Mouse (Mus musculus): ENCODE results near the gene Gimap3.

The Gimap3 gene

DNA sequence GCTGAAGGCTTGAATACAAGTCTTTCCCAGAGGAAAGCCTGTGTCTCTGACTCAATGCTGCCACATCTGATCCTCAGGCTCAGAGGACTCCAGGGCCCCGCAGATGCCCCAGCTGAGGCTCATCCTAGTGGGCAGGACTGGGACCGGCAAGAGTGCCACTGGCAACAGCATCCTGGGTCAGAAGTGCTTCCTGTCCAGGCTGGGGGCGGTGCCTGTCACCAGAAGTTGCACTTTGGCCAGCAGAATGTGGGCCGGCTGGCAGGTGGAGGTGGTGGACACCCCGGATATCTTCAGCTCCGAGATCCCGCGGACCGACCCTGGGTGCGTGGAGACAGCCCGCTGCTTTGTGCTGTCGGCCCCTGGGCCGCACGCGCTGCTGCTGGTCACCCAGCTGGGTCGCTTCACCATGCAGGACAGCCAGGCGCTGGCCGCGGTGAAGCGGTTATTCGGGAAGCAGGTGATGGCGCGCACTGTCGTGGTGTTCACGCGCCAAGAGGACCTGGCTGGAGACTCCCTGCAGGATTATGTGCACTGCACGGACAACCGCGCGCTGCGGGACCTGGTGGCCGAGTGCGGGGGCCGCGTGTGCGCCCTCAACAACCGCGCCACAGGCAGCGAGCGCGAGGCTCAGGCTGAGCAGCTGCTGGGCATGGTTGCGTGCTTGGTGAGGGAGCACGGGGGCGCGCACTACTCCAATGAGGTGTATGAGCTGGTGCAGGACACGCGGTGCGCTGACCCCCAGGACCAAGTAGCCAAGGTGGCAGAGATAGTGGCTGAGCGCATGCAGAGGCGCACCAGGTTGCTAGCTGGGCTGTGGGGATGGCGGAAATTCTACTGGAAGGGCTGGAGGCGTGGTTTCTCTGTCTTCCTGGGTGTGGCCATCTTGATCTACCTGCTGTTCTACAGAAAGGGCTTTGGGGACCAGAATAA lies 28.0 kb downstream of the Gimap3 start:
- DNase-seq (ENCODE audit: low read depth), result no peak

DNA sequence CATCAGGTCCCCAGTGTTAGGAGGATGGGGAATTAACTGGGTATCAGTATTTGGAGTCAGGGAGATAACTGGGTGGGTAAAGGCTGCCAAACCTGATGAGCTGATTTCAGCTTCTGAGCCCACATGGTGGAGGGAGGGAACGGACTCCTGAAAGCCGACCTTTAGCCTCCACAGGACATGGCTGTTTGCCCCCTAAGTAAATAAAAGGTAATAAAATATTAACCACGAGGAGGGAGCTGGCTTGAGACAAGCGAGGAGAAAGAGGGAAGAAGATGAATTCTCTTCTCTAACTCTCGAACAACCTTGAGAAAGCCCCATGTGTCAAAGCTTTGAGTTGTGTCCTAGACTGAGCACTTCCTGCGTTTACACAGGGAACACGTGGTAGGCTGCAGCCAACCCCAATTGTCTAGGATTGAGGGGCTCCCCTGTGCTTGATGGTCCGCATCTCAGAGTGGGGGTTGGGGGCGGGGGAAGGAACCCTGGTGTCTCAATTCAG lies 28.9 kb downstream of the Gimap3 start:
- no peak for DNase-seq (ENCODE audit: low read depth)

DNA sequence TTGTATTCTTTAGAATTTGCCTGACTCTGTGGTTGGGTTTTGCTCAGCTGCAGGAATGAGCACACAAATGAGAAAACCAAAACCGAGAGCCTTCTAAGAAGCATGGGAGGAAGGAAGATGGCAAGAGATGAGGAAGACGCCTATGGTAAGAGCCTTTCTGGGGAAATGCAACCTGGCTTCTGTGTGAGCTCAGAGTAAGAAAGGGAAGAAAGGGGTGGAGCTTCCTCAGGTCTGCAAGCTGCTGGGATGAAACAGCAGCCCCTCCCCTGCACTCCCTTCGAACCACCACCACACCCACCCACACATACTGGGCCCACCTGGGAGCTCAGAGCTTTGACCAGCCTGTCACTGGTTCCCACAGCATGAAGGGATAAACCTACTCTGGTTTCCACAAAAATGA lies 29.4 kb downstream of the Gimap3 start:
- DNase-seq (ENCODE audit: low read depth), result no peak

DNA sequence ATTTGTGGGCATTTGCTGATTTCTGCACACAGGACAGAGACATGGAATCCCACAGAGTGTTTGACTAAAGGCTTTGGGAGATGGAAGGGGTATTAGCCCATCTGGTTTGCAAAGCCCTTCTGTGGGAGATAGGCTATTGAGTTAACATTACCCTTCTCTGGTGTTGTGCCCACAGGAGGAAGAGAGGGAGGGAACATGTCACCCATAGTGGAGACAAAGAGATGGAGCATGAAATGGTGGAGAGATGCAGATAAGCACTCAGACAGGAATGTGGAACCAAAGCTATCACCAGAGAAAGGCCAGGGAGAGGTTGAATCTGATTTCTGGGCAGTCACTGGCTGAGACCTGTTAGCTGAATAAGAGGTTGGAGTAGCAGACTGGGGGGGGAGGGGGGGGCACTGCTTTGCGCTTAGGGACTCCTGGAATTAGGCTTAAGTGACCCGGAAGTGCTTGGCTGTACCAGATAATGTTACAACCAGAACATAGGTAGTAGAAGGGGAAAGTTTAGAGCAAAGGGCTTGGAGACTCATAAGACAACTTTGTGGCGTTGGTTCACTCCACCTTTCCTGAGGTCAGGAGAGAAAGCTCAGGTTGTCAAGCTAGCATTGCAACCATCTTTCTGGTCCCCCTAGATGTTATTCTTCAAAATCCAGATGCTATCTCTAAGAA lies 30.0 kb downstream of the Gimap3 start:
- no peak for DNase-seq (ENCODE audit: low read depth)

DNA sequence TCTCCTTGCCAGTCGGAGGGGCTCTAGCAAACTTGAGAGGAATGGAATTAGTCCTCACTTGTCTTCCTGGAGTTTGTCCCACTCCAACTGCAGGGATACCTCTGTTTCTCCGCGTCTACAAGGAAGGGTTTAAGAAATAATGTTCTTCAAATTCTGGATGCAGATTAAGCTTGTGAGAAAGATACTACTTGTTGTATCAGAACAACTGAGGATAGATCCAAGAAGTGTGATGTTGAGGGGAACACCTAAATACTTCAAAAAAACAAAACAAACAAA lies 30.9 kb downstream of the Gimap3 start:
- DNase-seq (ENCODE audit: low read depth), result no peak

DNA sequence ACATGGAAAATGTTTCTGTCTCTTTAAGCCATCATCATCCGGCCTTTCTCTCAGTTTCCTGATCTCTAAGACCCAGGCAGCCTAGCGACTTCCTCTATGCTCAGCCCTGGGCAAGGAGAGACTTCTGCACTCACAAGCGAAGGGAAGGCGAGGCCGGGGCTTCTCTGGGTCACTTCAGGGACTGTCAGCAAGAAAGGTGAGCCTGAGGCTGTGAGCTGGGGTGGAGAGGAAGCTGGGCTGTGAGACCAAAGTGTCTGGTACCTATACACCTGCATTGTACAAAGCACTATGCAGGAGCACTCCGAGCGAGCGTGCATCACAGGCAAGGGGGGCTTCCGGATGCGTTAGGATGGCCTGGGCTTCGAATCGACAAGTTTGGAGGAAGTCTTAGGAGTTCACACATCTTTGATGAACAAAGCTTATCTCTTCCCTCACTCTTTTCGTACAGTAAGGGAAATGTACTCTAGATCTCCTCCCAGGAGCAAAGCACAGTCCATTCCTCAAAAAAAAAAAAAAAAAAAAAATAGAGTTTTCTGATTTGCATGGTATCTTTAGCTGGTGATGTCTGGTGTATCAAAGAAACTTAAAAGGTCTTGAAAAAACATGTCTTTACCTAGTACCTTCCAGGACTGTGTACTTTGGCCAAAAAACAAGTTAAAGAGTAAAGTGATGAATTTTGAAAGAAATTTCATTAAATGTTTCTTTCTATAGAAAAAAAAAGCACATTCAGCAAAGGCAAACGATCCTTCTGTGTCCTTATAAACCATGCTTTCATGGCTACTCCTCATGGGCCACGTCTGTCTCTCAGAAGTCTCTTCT lies 31.5 kb downstream of the Gimap3 start, which contains the start of gene Gimap1:
Gene Gimap1, plus strand, starts transcription at position 94 of the 819 bp plus-strand sequence.
- no peak for DNase-seq (ENCODE audit: low read depth)

DNA sequence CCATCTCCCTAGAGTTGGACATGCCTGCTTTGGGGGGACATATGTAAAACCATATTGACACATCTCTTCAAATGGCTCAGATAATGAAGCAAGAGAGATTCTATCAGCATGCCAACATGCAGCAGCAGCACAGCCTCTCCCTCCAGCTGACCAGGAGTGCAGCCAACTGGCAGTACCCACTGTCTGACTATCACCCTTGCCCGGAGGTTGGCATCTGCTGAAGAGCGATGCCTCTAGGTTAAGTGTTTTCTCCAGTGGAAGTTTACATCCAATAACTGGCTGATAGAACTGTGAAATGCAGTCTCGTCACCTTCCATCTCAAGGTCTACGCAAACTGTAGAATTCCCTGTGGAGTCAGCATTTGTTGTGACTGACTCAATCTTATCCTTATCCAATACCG lies 33.0 kb downstream of the Gimap3 start:
- no peak for DNase-seq (ENCODE audit: low read depth)

DNA sequence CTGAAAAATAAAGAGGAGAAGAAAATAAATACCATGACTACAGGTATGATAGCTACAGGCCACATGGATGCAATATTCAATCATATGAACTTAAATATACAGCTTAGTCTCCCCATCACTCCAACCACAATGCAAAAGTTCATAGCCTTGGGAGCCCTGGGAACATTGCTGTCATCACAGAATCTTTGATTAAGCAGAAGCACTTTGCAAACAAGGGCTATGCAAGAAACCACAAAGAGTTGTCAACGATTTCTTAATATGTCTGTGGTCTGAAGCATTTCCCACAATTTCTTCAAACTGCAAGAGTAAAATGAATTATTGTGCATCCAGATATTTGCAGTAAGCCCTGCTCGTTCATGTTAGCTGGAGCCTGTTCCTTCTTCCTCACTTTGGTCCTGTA lies 33.6 kb downstream of the Gimap3 start:
- no peak for DNase-seq (ENCODE audit: low read depth)

DNA sequence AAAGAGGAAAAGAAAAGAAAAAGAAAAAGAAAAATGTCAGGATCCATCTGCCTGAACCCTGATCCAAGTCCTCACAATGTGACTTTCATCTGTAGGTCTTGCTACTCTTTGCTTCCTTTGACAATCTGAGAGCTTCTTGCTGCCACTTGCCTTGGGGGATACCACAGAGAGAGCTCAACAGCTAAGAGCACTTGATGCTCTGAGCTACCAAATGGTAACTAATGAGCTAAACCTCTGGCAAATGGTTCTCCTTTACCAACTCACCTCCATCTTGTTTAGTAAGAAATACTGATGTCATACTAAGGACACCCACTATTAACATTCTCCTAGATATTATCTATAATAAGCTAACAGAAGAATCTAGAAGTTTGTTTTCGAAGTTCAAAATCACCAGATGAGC lies 37.0 kb downstream of the Gimap3 start:
- DNase-seq (ENCODE audit: low read depth), result no peak

DNA sequence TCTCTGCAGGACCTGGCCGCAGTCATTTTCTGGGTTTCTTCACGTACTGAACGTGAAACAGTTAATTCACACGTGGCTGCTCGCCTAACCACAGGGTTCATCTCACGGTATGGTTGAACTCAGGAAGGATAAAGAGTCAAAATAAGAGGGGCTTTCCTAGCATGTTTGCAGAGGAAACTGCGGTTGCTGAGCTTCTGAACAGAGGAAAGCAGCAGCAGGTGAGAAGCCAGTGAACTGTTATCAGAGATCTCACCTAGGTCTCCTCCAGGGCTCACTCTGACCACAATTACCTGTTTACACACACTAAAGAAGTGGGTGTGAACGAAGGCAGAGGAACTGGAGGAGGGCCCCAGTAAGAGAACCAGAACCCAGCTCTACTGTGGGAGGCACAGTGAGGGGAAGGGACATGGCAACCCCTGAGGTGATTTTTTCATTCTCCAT lies 37.8 kb downstream of the Gimap3 start:
- DNase-seq (ENCODE audit: low read depth), result no peak

DNA sequence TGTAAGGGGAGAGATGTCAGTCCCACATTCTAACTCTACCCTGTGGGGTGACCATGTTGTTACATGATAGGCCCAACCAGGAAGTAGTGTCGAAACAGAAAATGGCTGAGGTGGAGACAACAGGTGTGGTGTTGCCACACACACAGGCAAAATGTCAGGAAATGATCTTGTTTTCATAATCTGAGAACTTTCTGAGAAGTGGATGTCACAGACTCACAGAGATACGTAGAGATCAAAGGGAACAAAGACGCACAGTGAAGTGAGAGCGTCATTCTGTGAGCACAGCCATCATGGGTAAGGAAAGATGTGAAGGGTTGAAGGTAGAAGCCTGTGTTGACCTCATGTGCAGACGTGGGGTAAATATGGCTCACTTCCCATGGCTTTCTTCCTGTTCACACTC lies 42.9 kb downstream of the Gimap3 start:
- DNase-seq (ENCODE audit: low read depth), result no peak

DNA sequence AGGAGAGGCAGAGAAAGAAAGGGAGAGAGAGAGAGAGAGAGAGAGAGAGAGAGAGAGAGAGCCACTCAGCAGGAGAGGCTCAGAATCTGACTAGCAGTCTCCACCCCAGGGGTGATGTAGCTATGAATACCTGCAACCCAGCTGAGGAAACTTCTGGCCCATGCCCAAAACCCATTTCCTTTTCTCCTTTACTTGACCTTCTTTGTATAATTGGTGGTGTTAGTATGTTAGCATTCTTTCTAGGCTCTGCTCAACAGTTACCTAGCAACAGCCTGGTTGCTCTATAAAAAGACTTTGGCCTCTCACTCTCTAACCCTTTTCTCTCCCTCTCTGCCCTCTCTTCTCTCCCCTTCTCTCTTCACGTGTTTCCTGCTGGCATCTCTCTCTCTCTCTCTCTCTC lies 45.2 kb downstream of the Gimap3 start:
- no peak for DNase-seq (ENCODE audit: low read depth)

DNA sequence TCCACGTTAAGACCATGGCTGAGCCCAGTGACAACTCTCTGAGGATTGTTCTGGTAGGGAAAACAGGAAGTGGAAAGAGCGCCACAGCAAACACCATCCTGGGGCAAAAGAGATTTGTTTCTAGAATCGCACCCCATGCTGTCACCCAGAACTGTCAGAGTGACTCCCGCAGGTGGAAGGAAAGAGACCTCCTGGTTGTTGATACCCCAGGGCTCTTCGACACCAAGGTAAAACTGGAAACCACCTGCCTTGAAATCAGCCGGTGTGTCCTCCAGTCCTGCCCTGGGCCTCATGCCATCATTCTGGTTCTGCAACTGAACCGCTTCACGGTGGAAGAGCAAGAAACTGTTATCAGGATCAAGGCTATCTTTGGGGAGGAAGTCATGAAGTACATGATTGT lies 47.2 kb downstream of the Gimap3 start:
- no peak for DNase-seq (ENCODE audit: low read depth)

DNA sequence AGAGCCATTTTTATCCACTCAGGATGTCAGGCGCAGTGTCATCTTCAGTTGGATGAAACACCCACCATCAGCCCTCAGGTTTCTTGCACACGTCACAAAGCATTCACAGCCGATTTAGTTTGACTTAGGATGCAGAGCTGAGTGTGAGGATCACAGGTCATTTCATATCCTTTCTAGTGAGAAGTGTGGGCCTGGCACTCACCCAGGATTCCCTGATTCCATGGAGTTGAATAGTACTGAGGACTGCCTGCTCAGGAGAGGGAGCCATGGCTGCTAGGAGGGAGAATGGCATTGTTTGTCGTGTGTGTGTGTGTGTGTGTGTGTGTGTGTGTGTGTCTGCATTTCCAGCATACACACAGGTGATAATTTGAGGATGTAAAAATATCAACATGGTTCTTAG lies 50.3 kb downstream of the Gimap3 start:
- DNase-seq (ENCODE audit: low read depth), result no peak

DNA sequence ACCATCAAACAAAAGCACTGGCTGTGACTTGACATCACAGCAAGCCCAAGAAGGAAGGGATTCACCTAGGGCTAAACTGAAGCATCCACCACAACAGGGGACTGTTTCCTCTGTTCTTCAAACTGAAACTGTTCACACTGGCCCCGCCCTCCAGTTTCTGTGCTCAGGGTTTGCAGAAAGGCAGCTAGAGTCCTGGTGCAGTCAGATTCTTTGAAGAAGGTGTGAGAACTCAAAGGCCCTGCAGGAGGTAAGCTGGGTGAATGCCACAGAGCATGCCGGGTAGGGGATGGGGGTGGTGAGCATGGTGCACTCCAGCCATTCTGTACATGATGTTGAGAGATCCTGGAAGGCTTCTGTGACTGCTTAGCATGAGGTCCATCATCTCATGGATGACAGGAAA lies 52.2 kb downstream of the Gimap3 start, which contains the start of the genes Gm28053 and Gimap7:
Gene Gm28053, plus strand, starts transcription at position 153 of the 400 bp plus-strand sequence.
Gene Gimap7, plus strand, starts transcription at position 167 of the 400 bp plus-strand sequence.
- DNase-seq (ENCODE audit: low read depth), result no peak

All from c-Kit-positive CD71-positive TER-119-negative erythroid progenitor cells, embryonic 14.5 days (primary cell).